In genomic region chr2:57239356-57239755, GRCm38 (mm10) we compare ENCODE assay signal across 8 mouse cellular contexts. TPM values are rescaled to one million over a fixed set of nuclear protein-coding genes. Genes with fewer than 3 reads are reported as not detected.
A peak's percentile ranks its signal among the peaks of the same experiment; 100 is the strongest.
DNase-seq lines count a peak whose midpoint lies in the region; ATAC-seq and TF ChIP-seq lines count a peak whose summit lies in the region.

No protein-coding gene starts in this region.

- TF ChIP-seq CTCF in forebrain, postnatal 0 days (IDR thresholded peaks at IDR 0.05; ENCODE audit: low read depth): no peak

- H3K4me1 ChIP-seq in megakaryocyte, embryonic 14.5 days: peaks cover 51% of the 10 kb centered on the region
- peaks cover 4% of the 10 kb centered on the region; the same call in 1 of the 2 replicates for H3K4me1 ChIP-seq in forebrain, postnatal 0 days (ENCODE audit: insufficient read depth)

- H3K27me3 ChIP-seq in megakaryocyte, embryonic 14.5 days (replicated peaks): no peaks in the 10 kb centered on the region
- H3K27me3 ChIP-seq in forebrain, postnatal 0 days (ENCODE audit: insufficient read depth, low read length): no peaks in the 10 kb centered on the region
- no peaks in the 10 kb centered on the region for H3K27me3 ChIP-seq in splenic B cell, adult 2 months (ENCODE audit: control insufficient read depth, insufficient read depth, low read length, poor library complexity, severe bottlenecking)

- H3K9ac ChIP-seq in forebrain, postnatal 0 days: no peak overlapping the region

- H3K27ac ChIP-seq in forebrain, postnatal 0 days (ENCODE audit: low read depth, low read length): no peak overlapping the region

- ATAC-seq in megakaryocyte, adult 5-6 weeks (ENCODE audit: poor library complexity, severe bottlenecking): no peak
- no peak for ATAC-seq in forebrain, postnatal 0 days

- 21% methylated on average over 2 of the region's 2 CpGs for WGBS in forebrain, postnatal 0 days

- peak overlapping the region; percentile 88; the same call in 1 of the 2 replicates for H3K4me2 ChIP-seq in forebrain, postnatal 0 days (ENCODE audit: low read depth)

- peak overlapping the region; percentile 93 for H3K4me3 ChIP-seq in megakaryocyte, embryonic 14.5 days (replicated peaks)
- H3K4me3 ChIP-seq in forebrain, postnatal 0 days (ENCODE audit: low read depth, low read length): no peak overlapping the region

- peak; percentile 61 for DNase-seq in heart, adult 11 months
- no peak for DNase-seq in heart, postnatal 10 days
- no peak for DNase-seq in forebrain, postnatal 0 days
- DNase-seq in splenic B cell, adult 2 months (ENCODE audit: low read depth, low spot score): peak; percentile 6
- no peak for DNase-seq in right cerebral cortex, postnatal 4 days
- no peak for DNase-seq in retina, postnatal 1 day

- no peaks in the 10 kb centered on the region for H3K9me3 ChIP-seq in megakaryocyte, embryonic 14.5 days
- no peaks in the 10 kb centered on the region for H3K9me3 ChIP-seq in forebrain, postnatal 0 days (ENCODE audit: low read length)

- intact Hi-C loops in heart, postnatal 10 days (cut with DNase I): loop anchor here (2.0 to 10.0 kb wide), 2 partner anchors 57 to 115 kb away; partner anchors contain the start of gene Nr4a2

- peaks cover 19% of the 10 kb centered on the region for H3K36me3 ChIP-seq in megakaryocyte, embryonic 14.5 days (replicated peaks; ENCODE audit: low read length)
- H3K36me3 ChIP-seq in forebrain, postnatal 0 days (ENCODE audit: insufficient read depth): no peaks in the 10 kb centered on the region
- H3K36me3 ChIP-seq in splenic B cell, adult 2 months (ENCODE audit: control insufficient read depth, insufficient read depth, low read length, poor library complexity, severe bottlenecking): peaks cover 2% of the 10 kb centered on the region; the same call in 1 of the 2 replicates

RNA-seq across cellular contexts. Expression of gene Gpd2, which starts 1.9 kb away (rescaled TPM):
- total RNA-seq in heart, postnatal 10 days (2021): 10 to 100 TPM; 20.7 to 42.3 TPM
- polyA plus RNA-seq in megakaryocyte, embryonic 14.5 days (2012; ENCODE audit: insufficient read depth, low replicate concordance): 0.77 and 3.5 TPM in 2 replicates
- 18.5 and 18.7 TPM in 2 replicates for total RNA-seq in megakaryocyte, adult 5-6 weeks (2015)
- 20.8 and 25.1 TPM in 2 replicates for total RNA-seq in megakaryocyte, adult 5-6 weeks (2017)
- 54.1 and 60.8 TPM in 2 replicates for total RNA-seq in forebrain, postnatal 0 days (2014; rRNA removed)
- 31.1 and 46.5 TPM in 2 replicates for polyA plus RNA-seq in forebrain, postnatal 0 days (2015; fragmentation: Nextera tagmentation; extraction: Ambion mirVana)

Comparison
In these comparisons a context has a peak if more than half of its experiments do, and no peak if none do; other contexts are left out.
1. DNase-seq: peak in heart, adult 11 months (single experiment) and splenic B cell, adult 2 months (single experiment); none in heart, postnatal 10 days (0 of 2), forebrain, postnatal 0 days (single experiment), right cerebral cortex, postnatal 4 days (single experiment) and retina, postnatal 1 day (single experiment).